Mouse (Mus musculus): ENCODE measurements around the gene Olfr53. TPM values are rescaled to one million over a fixed set of nuclear protein-coding genes. Genes with fewer than 3 reads are reported as not detected.
"Not testable (repeated sequence)": the region's sequence is repeated elsewhere in the genome, so short reads cannot be mapped to it uniquely, and the experiment has no call there.

Olfr53 gene
- polyA plus RNA-seq (2015; fragmentation: Nextera tagmentation; extraction: Ambion mirVana) = not detected in 2 replicates

- 96% methylated on average over 1 of the region's 1 CpGs for WGBS
- H3K27me3 ChIP-seq (ENCODE audit: insufficient read depth, low read length) = no peaks in the 10 kb centered on the region
- H3K4me2 ChIP-seq (replicated peaks; ENCODE audit: low read depth, low read length) = no peak within 1 kb of the TSS
- no peak within 1 kb of the TSS for H3K4me3 ChIP-seq (ENCODE audit: low read length)
- no peak within 1 kb of the TSS for H3K27ac ChIP-seq (ENCODE audit: low read length)
- no peak for ATAC-seq (ENCODE audit: low FRiP score, low TSS enrichment)
- no peaks in the 10 kb centered on the region for H3K36me3 ChIP-seq (ENCODE audit: insufficient read depth, low read length)
- H3K9me3 ChIP-seq (ENCODE audit: low read length) = no peaks in the 10 kb centered on the region
- H3K9ac ChIP-seq (replicated peaks; ENCODE audit: low read length) = no peak within 1 kb of the TSS
- H3K4me1 ChIP-seq (ENCODE audit: insufficient read depth, low read length) = no peaks in the 10 kb centered on the region
Measured at GRCm38 (mm10) chr7:140646152-140646551, at the start of gene Olfr53. Gene Olfr53 (plus strand): TSS chr7:140646452.

- not testable (repeated sequence) for H3K9me3 ChIP-seq (ENCODE audit: low read length); H3K27ac ChIP-seq (ENCODE audit: low read length); H3K27me3 ChIP-seq (ENCODE audit: insufficient read depth, low read length); H3K4me2 ChIP-seq (replicated peaks; ENCODE audit: low read depth, low read length); H3K9ac ChIP-seq (replicated peaks; ENCODE audit: low read length); H3K4me1 ChIP-seq (ENCODE audit: insufficient read depth, low read length); ATAC-seq (ENCODE audit: low FRiP score, low TSS enrichment); H3K4me3 ChIP-seq (ENCODE audit: low read length); H3K36me3 ChIP-seq (ENCODE audit: insufficient read depth, low read length)
- WGBS = 81% methylated on average over 2 of the region's 2 CpGs
Measured at GRCm38 (mm10) chr7:140600969-140601368, 45.3 kb upstream of the Olfr53 start, which contains the start of gene Olfr46. Gene Olfr46 (plus strand): TSS chr7:140601269.

GRCm38 (mm10) chr7:140628670-140629069 is 17.6 kb upstream of the Olfr53 start, which contains the start of gene Olfr61:
Gene Olfr61 (plus strand): TSS chr7:140628970.
- not testable (repeated sequence) for H3K27me3 ChIP-seq (ENCODE audit: insufficient read depth, low read length); ATAC-seq (ENCODE audit: low FRiP score, low TSS enrichment); H3K4me3 ChIP-seq (ENCODE audit: low read length); H3K9me3 ChIP-seq (ENCODE audit: low read length); H3K27ac ChIP-seq (ENCODE audit: low read length); H3K4me1 ChIP-seq (ENCODE audit: insufficient read depth, low read length); H3K36me3 ChIP-seq (ENCODE audit: insufficient read depth, low read length); H3K4me2 ChIP-seq (replicated peaks; ENCODE audit: low read depth, low read length); H3K9ac ChIP-seq (replicated peaks; ENCODE audit: low read length)
- WGBS = 89% methylated on average over 3 of the region's 3 CpGs

GRCm38 (mm10) chr7:140630559-140630958 is 15.7 kb upstream of the Olfr53 start:
- Histone ChIP-seq H3K4me2 (replicated peaks; ENCODE audit: low read depth, low read length) (no peak overlapping the region), H3K4me1 (ENCODE audit: insufficient read depth, low read length) (no peaks in the 10 kb centered on the region), H3K27me3 (ENCODE audit: insufficient read depth, low read length) (no peaks in the 10 kb centered on the region), H3K4me3 (ENCODE audit: low read length) (no peak overlapping the region), H3K9ac (replicated peaks; ENCODE audit: low read length) (no peak overlapping the region), H3K9me3 (ENCODE audit: low read length) (no peaks in the 10 kb centered on the region), H3K27ac (ENCODE audit: low read length) (no peak overlapping the region), H3K36me3 (ENCODE audit: insufficient read depth, low read length) (no peaks in the 10 kb centered on the region)
- 83% methylated on average over 1 of the region's 1 CpGs for WGBS
- no peak for ATAC-seq (ENCODE audit: low FRiP score, low TSS enrichment)

GRCm38 (mm10) chr7:140659630-140660029 is 13.4 kb downstream of the Olfr53 start, which contains the start of gene Olfr539:
Gene Olfr539 (plus strand): TSS chr7:140659930.
- Histone ChIP-seq H3K4me1 (ENCODE audit: insufficient read depth, low read length) (no peaks in the 10 kb centered on the region), H3K9me3 (ENCODE audit: low read length) (no peaks in the 10 kb centered on the region), H3K27me3 (ENCODE audit: insufficient read depth, low read length) (no peaks in the 10 kb centered on the region), H3K27ac (ENCODE audit: low read length) (no peak within 1 kb of the TSS), H3K4me2 (replicated peaks; ENCODE audit: low read depth, low read length) (no peak within 1 kb of the TSS), H3K9ac (replicated peaks; ENCODE audit: low read length) (no peak within 1 kb of the TSS), H3K36me3 (ENCODE audit: insufficient read depth, low read length) (no peaks in the 10 kb centered on the region), H3K4me3 (ENCODE audit: low read length) (no peak within 1 kb of the TSS)
- no peak for ATAC-seq (ENCODE audit: low FRiP score, low TSS enrichment)
- WGBS = 76% methylated on average over 4 of the region's 4 CpGs

- H3K27me3 ChIP-seq (ENCODE audit: insufficient read depth, low read length); H3K9ac ChIP-seq (replicated peaks; ENCODE audit: low read length); H3K9me3 ChIP-seq (ENCODE audit: low read length); H3K4me1 ChIP-seq (ENCODE audit: insufficient read depth, low read length); H3K36me3 ChIP-seq (ENCODE audit: insufficient read depth, low read length); ATAC-seq (ENCODE audit: low FRiP score, low TSS enrichment); H3K4me2 ChIP-seq (replicated peaks; ENCODE audit: low read depth, low read length); H3K27ac ChIP-seq (ENCODE audit: low read length); H3K4me3 ChIP-seq (ENCODE audit: low read length): not testable (repeated sequence)
- WGBS = 84% methylated on average over 3 of the region's 3 CpGs
Measured at GRCm38 (mm10) chr7:140670693-140671092, 24.4 kb downstream of the Olfr53 start.

GRCm38 (mm10) chr7:140675863-140676262 is 29.6 kb downstream of the Olfr53 start:
- H3K4me2 ChIP-seq (replicated peaks; ENCODE audit: low read depth, low read length) = no peak overlapping the region
- H3K4me1 ChIP-seq (ENCODE audit: insufficient read depth, low read length) = no peaks in the 10 kb centered on the region
- peaks cover 4% of the 10 kb centered on the region; the same call in 1 of the 2 replicates for H3K9me3 ChIP-seq (ENCODE audit: low read length)
- ATAC-seq (ENCODE audit: low FRiP score, low TSS enrichment) = no peak
- H3K36me3 ChIP-seq (ENCODE audit: insufficient read depth, low read length) = no peaks in the 10 kb centered on the region
- no peak overlapping the region for H3K27ac ChIP-seq (ENCODE audit: low read length)
- H3K4me3 ChIP-seq (ENCODE audit: low read length) = no peak overlapping the region
- WGBS = under 1% methylated on average over 6 of the region's 6 CpGs
- H3K9ac ChIP-seq (replicated peaks; ENCODE audit: low read length) = no peak overlapping the region
- H3K27me3 ChIP-seq (ENCODE audit: insufficient read depth, low read length) = no peaks in the 10 kb centered on the region

- H3K9ac ChIP-seq (replicated peaks; ENCODE audit: low read length); H3K36me3 ChIP-seq (ENCODE audit: insufficient read depth, low read length); H3K4me1 ChIP-seq (ENCODE audit: insufficient read depth, low read length); H3K9me3 ChIP-seq (ENCODE audit: low read length); H3K27ac ChIP-seq (ENCODE audit: low read length); H3K27me3 ChIP-seq (ENCODE audit: insufficient read depth, low read length); H3K4me3 ChIP-seq (ENCODE audit: low read length); ATAC-seq (ENCODE audit: low FRiP score, low TSS enrichment); H3K4me2 ChIP-seq (replicated peaks; ENCODE audit: low read depth, low read length): not testable (repeated sequence)
- 70% methylated on average over 4 of the region's 4 CpGs for WGBS
Measured at GRCm38 (mm10) chr7:140679591-140679990, 33.3 kb downstream of the Olfr53 start.

GRCm38 (mm10) chr7:140681651-140682050 is 35.4 kb downstream of the Olfr53 start, which contains the start of gene Olfr45:
Gene Olfr45 (plus strand): TSS chr7:140681951.
- no peak within 1 kb of the TSS for H3K4me2 ChIP-seq (replicated peaks; ENCODE audit: low read depth, low read length)
- no peaks in the 10 kb centered on the region for H3K4me1 ChIP-seq (ENCODE audit: insufficient read depth, low read length)
- H3K36me3 ChIP-seq (ENCODE audit: insufficient read depth, low read length) = no peaks in the 10 kb centered on the region
- H3K27me3 ChIP-seq (ENCODE audit: insufficient read depth, low read length) = no peaks in the 10 kb centered on the region
- H3K9ac ChIP-seq (replicated peaks; ENCODE audit: low read length) = no peak within 1 kb of the TSS
- no peak for ATAC-seq (ENCODE audit: low FRiP score, low TSS enrichment)
- H3K27ac ChIP-seq (ENCODE audit: low read length) = no peak within 1 kb of the TSS
- H3K4me3 ChIP-seq (ENCODE audit: low read length) = no peak within 1 kb of the TSS
- no peaks in the 10 kb centered on the region for H3K9me3 ChIP-seq (ENCODE audit: low read length)
- 96% methylated on average over 1 of the region's 1 CpGs for WGBS

GRCm38 (mm10) chr7:140696967-140697366 is 50.7 kb downstream of the Olfr53 start, which contains the start of gene Olfr541:
Gene Olfr541 (plus strand): TSS chr7:140697267.
- ATAC-seq (ENCODE audit: low FRiP score, low TSS enrichment) = no peak
- H3K9ac ChIP-seq (replicated peaks; ENCODE audit: low read length) = no peak within 1 kb of the TSS
- H3K4me2 ChIP-seq (replicated peaks; ENCODE audit: low read depth, low read length) = no peak within 1 kb of the TSS
- H3K4me3 ChIP-seq (ENCODE audit: low read length) = no peak within 1 kb of the TSS
- H3K27ac ChIP-seq (ENCODE audit: low read length) = no peak within 1 kb of the TSS
- no peaks in the 10 kb centered on the region for H3K27me3 ChIP-seq (ENCODE audit: insufficient read depth, low read length)
- no peaks in the 10 kb centered on the region for H3K36me3 ChIP-seq (ENCODE audit: insufficient read depth, low read length)
- no peaks in the 10 kb centered on the region for H3K4me1 ChIP-seq (ENCODE audit: insufficient read depth, low read length)
- H3K9me3 ChIP-seq (ENCODE audit: low read length) = no peaks in the 10 kb centered on the region

Data from kidney, embryonic 16.5 days (tissue).